Mouse (Mus musculus) heart, embryonic 15.5 days (tissue): ENCODE measurements around the gene 4933411K16Rik. TPM values are rescaled to one million over a fixed set of nuclear protein-coding genes. Genes with fewer than 3 reads are reported as not detected.
A peak's percentile ranks its signal among the peaks of the same experiment; 100 is the strongest.

Experiments used
- ATAC-seq: fragments of 200-750 bp; cut with Nextera tagmentation; replicated peaks from 2 replicates; pipeline ENCODE4 v1.8.0; 2017; ENCODE audit warnings: low read depth, moderate TSS enrichment; ENCODE audit not compliant: insufficient number of reproducible peaks, insufficient read depth, low FRiP score
- H3K27ac ChIP-seq: fragments of 300-500 bp; sonication (generic); 2 replicates; pipeline ENCODE4 v1.5.1; 2015; ENCODE audit warnings: mild to moderate bottlenecking, inconsistent platforms
- H3K27me3 ChIP-seq: fragments of 300-500 bp; sonication (generic); 2 replicates; pipeline ENCODE4 v1.6.1; 2015; ENCODE audit warnings: inconsistent platforms
- H3K36me3 ChIP-seq: fragments of 300-500 bp; sonication (generic); 2 replicates; pipeline ENCODE4 v1.6.1; 2015; ENCODE audit warnings: mild to moderate bottlenecking, inconsistent platforms
- H3K4me1 ChIP-seq: fragments of 300-500 bp; sonication (generic); replicated peaks from 2 replicates; pipeline ENCODE4 v1.6.1; 2015; ENCODE audit warnings: inconsistent platforms
- H3K4me2 ChIP-seq: fragments of 300-500 bp; sonication (generic); 2 replicates; pipeline ENCODE4 v1.6.1; 2015; ENCODE audit warnings: inconsistent platforms, mild to moderate bottlenecking, moderate library complexity
- H3K4me3 ChIP-seq: fragments of 300-500 bp; sonication (generic); 2 replicates; pipeline ENCODE4 v1.5.1; 2015; ENCODE audit warnings: mild to moderate bottlenecking, inconsistent platforms
- H3K9ac ChIP-seq: fragments of 300-500 bp; sonication (generic); 2 replicates; pipeline ENCODE4 v1.6.1; 2015; ENCODE audit warnings: mild to moderate bottlenecking, inconsistent platforms
- H3K9me3 ChIP-seq: fragments of 300-500 bp; sonication (generic); replicated peaks from 2 replicates; pipeline ENCODE4 v1.6.1; 2016; ENCODE audit warnings: inconsistent platforms
- WGBS: fragments of 180-500 bp; shearing (Covaris S2); methylation state at CpG from one replicate; pipeline ENCODE4 v1.1.7; 2015; ENCODE audit warnings: mixed read lengths; 5-methylcytosine and 5-hydroxymethylcytosine counted together
- polyA plus RNA-seq: library from polyadenylated mRNA; unstranded; fragments of >200 nt; fragmentation: Nextera tagmentation; extraction: Ambion mirVana; gene quantifications from 2 replicates; pipeline ENCODE4 v1.2.1, GENCODE M21; 2015

4933411K16Rik gene
- polyA plus RNA-seq, 1 experiment from 2014 or later, result not detected

- Histone ChIP-seq H3K36me3 (no peaks in the 10 kb centered on the region), H3K27ac (peak overlapping the region; percentile 81), H3K9ac (no peak overlapping the region), H3K4me3 (no peak overlapping the region), H3K27me3 (no peaks in the 10 kb centered on the region), H3K4me2 (no peak overlapping the region), H3K9me3 (no peaks in the 10 kb centered on the region), H3K4me1 (peaks cover 52% of the 10 kb centered on the region)
- 49% methylated on average over 8 of the region's 8 CpGs for WGBS
- ATAC-seq, result peak; percentile 51
Observed at GRCm38 (mm10) chr19:42017399-42018247, 34.4 kb upstream of the 4933411K16Rik start.

- 0 out of 2 replicates have a peak, but pooled peaks have one; percentile 18 for ATAC-seq
- WGBS, result 43% methylated on average over 4 of the region's 4 CpGs
- Histone ChIP-seq H3K9ac (no peak overlapping the region), H3K4me2 (no peak overlapping the region), H3K4me1 (peaks cover 58% of the 10 kb centered on the region), H3K9me3 (no peaks in the 10 kb centered on the region), H3K27ac (peak overlapping the region; percentile 81), H3K4me3 (no peak overlapping the region), H3K27me3 (no peaks in the 10 kb centered on the region), H3K36me3 (no peaks in the 10 kb centered on the region)
Observed at GRCm38 (mm10) chr19:42019011-42019522, 33.0 kb upstream of the 4933411K16Rik start.

GRCm38 (mm10) chr19:42021681-42022541, 30.1 kb upstream of the 4933411K16Rik start:
- ATAC-seq, result no peak
- no peak overlapping the region for H3K9ac ChIP-seq
- peak overlapping the region; percentile 50 for H3K27ac ChIP-seq
- 64% methylated on average over 10 of the region's 10 CpGs for WGBS
- no peak overlapping the region for H3K4me3 ChIP-seq
- no peaks in the 10 kb centered on the region for H3K36me3 ChIP-seq
- H3K4me1 ChIP-seq, result peaks cover 50% of the 10 kb centered on the region
- H3K4me2 ChIP-seq, result no peak overlapping the region
- H3K9me3 ChIP-seq, result no peaks in the 10 kb centered on the region
- no peaks in the 10 kb centered on the region for H3K27me3 ChIP-seq

GRCm38 (mm10) chr19:42022542-42022848, 29.6 kb upstream of the 4933411K16Rik start:
- Histone ChIP-seq H3K4me2 (no peak overlapping the region), H3K4me3 (no peak overlapping the region), H3K9me3 (no peaks in the 10 kb centered on the region), H3K27ac (peak overlapping the region; percentile 50), H3K27me3 (no peaks in the 10 kb centered on the region), H3K4me1 (peaks cover 44% of the 10 kb centered on the region), H3K9ac (no peak overlapping the region), H3K36me3 (no peaks in the 10 kb centered on the region)
- no peak for ATAC-seq
- 55% methylated on average over 2 of the region's 2 CpGs for WGBS

GRCm38 (mm10) chr19:42026158-42026557, 25.9 kb upstream of the 4933411K16Rik start:
- under 1% methylated on average over 5 of the region's 5 CpGs for WGBS
- peaks cover 23% of the 10 kb centered on the region for H3K4me1 ChIP-seq
- H3K9ac ChIP-seq, result no peak overlapping the region
- H3K27me3 ChIP-seq, result no peaks in the 10 kb centered on the region
- H3K4me2 ChIP-seq, result no peak overlapping the region
- no peak overlapping the region for H3K27ac ChIP-seq
- no peaks in the 10 kb centered on the region for H3K36me3 ChIP-seq
- peak; percentile 51; the same call in 1 of the 2 replicates for ATAC-seq
- no peaks in the 10 kb centered on the region for H3K9me3 ChIP-seq
- no peak overlapping the region for H3K4me3 ChIP-seq

- Histone ChIP-seq H3K4me2 (no peak overlapping the region), H3K4me3 (no peak overlapping the region), H3K4me1 (peaks cover 18% of the 10 kb centered on the region), H3K27ac (no peak overlapping the region), H3K27me3 (no peaks in the 10 kb centered on the region), H3K9ac (no peak overlapping the region), H3K36me3 (0 out of 2 replicates have a peak, but pooled peaks cover 3% of the 10 kb centered on the region), H3K9me3 (no peaks in the 10 kb centered on the region)
- no peak for ATAC-seq
- WGBS, result 78% methylated on average over 5 of the region's 5 CpGs
Observed at GRCm38 (mm10) chr19:42031112-42031511, 20.9 kb upstream of the 4933411K16Rik start.

GRCm38 (mm10) chr19:42033611-42034010, 18.4 kb upstream of the 4933411K16Rik start:
- Histone ChIP-seq H3K36me3 (0 out of 2 replicates have a peak, but pooled peaks cover 3% of the 10 kb centered on the region), H3K27me3 (no peaks in the 10 kb centered on the region), H3K27ac (no peak overlapping the region), H3K4me3 (no peak overlapping the region), H3K9ac (no peak overlapping the region), H3K9me3 (no peaks in the 10 kb centered on the region), H3K4me1 (peaks cover 18% of the 10 kb centered on the region), H3K4me2 (no peak overlapping the region)
- WGBS, result 81% methylated on average over 14 of the region's 14 CpGs
- ATAC-seq, result no peak

- H3K27ac ChIP-seq, result no peak overlapping the region
- H3K36me3 ChIP-seq, result 0 out of 2 replicates have a peak, but pooled peaks cover 3% of the 10 kb centered on the region
- WGBS, result 53% methylated on average over 9 of the region's 9 CpGs
- no peaks in the 10 kb centered on the region for H3K9me3 ChIP-seq
- no peak for ATAC-seq
- no peak overlapping the region for H3K4me2 ChIP-seq
- H3K4me1 ChIP-seq, result peaks cover 18% of the 10 kb centered on the region
- H3K27me3 ChIP-seq, result no peaks in the 10 kb centered on the region
- H3K4me3 ChIP-seq, result no peak overlapping the region
- no peak overlapping the region for H3K9ac ChIP-seq
Observed at GRCm38 (mm10) chr19:42034146-42034775, 17.8 kb upstream of the 4933411K16Rik start.

GRCm38 (mm10) chr19:42034881-42035455, 17.1 kb upstream of the 4933411K16Rik start:
- ATAC-seq, result no peak
- no peaks in the 10 kb centered on the region for H3K9me3 ChIP-seq
- peaks cover 3% of the 10 kb centered on the region; the same call in 1 of the 2 replicates for H3K27me3 ChIP-seq
- H3K9ac ChIP-seq, result no peak overlapping the region
- H3K36me3 ChIP-seq, result 0 out of 2 replicates have a peak, but pooled peaks cover 3% of the 10 kb centered on the region
- H3K27ac ChIP-seq, result no peak overlapping the region
- WGBS, result 50% methylated on average over 11 of the region's 11 CpGs
- no peak overlapping the region for H3K4me3 ChIP-seq
- H3K4me1 ChIP-seq, result peaks cover 18% of the 10 kb centered on the region
- no peak overlapping the region for H3K4me2 ChIP-seq

- H3K4me2 ChIP-seq, result no peak within 1 kb of the TSS
Observed at GRCm38 (mm10) chr19:42035456-42036248, 16.4 kb upstream of the 4933411K16Rik start, which contains the start of gene Ankrd2. Gene Ankrd2, plus strand, starts transcription at chr19:42036000.

More at GRCm38 (mm10) chr19:42035456-42036248, 16.4 kb upstream of the 4933411K16Rik start, which contains the start of gene Ankrd2:
- Histone ChIP-seq H3K9me3 (no peaks in the 10 kb centered on the region), H3K4me3 (no peak within 1 kb of the TSS), H3K36me3 (0 out of 2 replicates have a peak, but pooled peaks cover 3% of the 10 kb centered on the region), H3K27me3 (peaks cover 7% of the 10 kb centered on the region; the same call in 1 of the 2 replicates), H3K27ac (no peak within 1 kb of the TSS), H3K4me1 (peaks cover 18% of the 10 kb centered on the region), H3K9ac (no peak within 1 kb of the TSS)
- WGBS, result 62% methylated on average over 19 of the region's 19 CpGs
- ATAC-seq, result peak; percentile 78
